Mouse (Mus musculus): ENCODE measurements around the gene Abca17. TPM values are rescaled to one million over a fixed set of nuclear protein-coding genes. Genes with fewer than 3 reads are reported as not detected.

The Abca17 gene
- polyA plus RNA-seq, 1 experiment from 2014 or later = not detected

GRCm38 (mm10) chr17:24236921-24237320 is 113.9 kb downstream of the Abca17 start:
- Histone ChIP-seq H3K36me3 (ENCODE audit: control insufficient read depth, insufficient read depth, low read length) (peaks cover 41% of the 10 kb centered on the region), H3K4me3 (ENCODE audit: low read length) (no peak overlapping the region), H3K27ac (ENCODE audit: low read length) (no peak overlapping the region), H3K9me3 (ENCODE audit: control insufficient read depth, low read length) (no peaks in the 10 kb centered on the region), H3K4me1 (ENCODE audit: control insufficient read depth, insufficient read depth, low read length) (no peaks in the 10 kb centered on the region), H3K9ac (ENCODE audit: low read depth, low read length) (no peak overlapping the region), H3K4me2 (ENCODE audit: low read depth, low read length) (no peak overlapping the region), H3K27me3 (replicated peaks; ENCODE audit: control insufficient read depth, insufficient read depth, low read length) (no peaks in the 10 kb centered on the region)
- WGBS = 92% methylated on average over 7 of the region's 7 CpGs
- ATAC-seq = no peak

- Histone ChIP-seq H3K4me1 (ENCODE audit: control insufficient read depth, insufficient read depth, low read length) (no peaks in the 10 kb centered on the region), H3K9me3 (ENCODE audit: control insufficient read depth, low read length) (no peaks in the 10 kb centered on the region), H3K27ac (ENCODE audit: low read length) (no peak overlapping the region), H3K36me3 (ENCODE audit: control insufficient read depth, insufficient read depth, low read length) (peaks cover 41% of the 10 kb centered on the region), H3K4me2 (ENCODE audit: low read depth, low read length) (no peak overlapping the region), H3K4me3 (ENCODE audit: low read length) (no peak overlapping the region), H3K9ac (ENCODE audit: low read depth, low read length) (no peak overlapping the region), H3K27me3 (replicated peaks; ENCODE audit: control insufficient read depth, insufficient read depth, low read length) (no peaks in the 10 kb centered on the region)
- no peak for ATAC-seq
- 100% methylated on average over 1 of the region's 1 CpGs for WGBS
These were observed 114.4 kb downstream of the Abca17 start for GRCm38 (mm10) chr17:24236479-24236878.

GRCm38 (mm10) chr17:24227941-24228340 is 122.9 kb downstream of the Abca17 start:
- Histone ChIP-seq H3K4me3 (ENCODE audit: low read length) (no peak overlapping the region), H3K4me2 (ENCODE audit: low read depth, low read length) (no peak overlapping the region), H3K4me1 (ENCODE audit: control insufficient read depth, insufficient read depth, low read length) (no peaks in the 10 kb centered on the region), H3K27ac (ENCODE audit: low read length) (no peak overlapping the region), H3K9ac (ENCODE audit: low read depth, low read length) (no peak overlapping the region), H3K27me3 (replicated peaks; ENCODE audit: control insufficient read depth, insufficient read depth, low read length) (no peaks in the 10 kb centered on the region), H3K36me3 (ENCODE audit: control insufficient read depth, insufficient read depth, low read length) (peaks cover 32% of the 10 kb centered on the region), H3K9me3 (ENCODE audit: control insufficient read depth, low read length) (no peaks in the 10 kb centered on the region)
- WGBS = 85% methylated on average over 7 of the region's 7 CpGs
- ATAC-seq = no peak

GRCm38 (mm10) chr17:24226721-24227120 is 124.1 kb downstream of the Abca17 start:
- Histone ChIP-seq H3K4me3 (ENCODE audit: low read length) (no peak overlapping the region), H3K9me3 (ENCODE audit: control insufficient read depth, low read length) (no peaks in the 10 kb centered on the region), H3K36me3 (ENCODE audit: control insufficient read depth, insufficient read depth, low read length) (peaks cover 31% of the 10 kb centered on the region), H3K27ac (ENCODE audit: low read length) (no peak overlapping the region), H3K27me3 (replicated peaks; ENCODE audit: control insufficient read depth, insufficient read depth, low read length) (no peaks in the 10 kb centered on the region), H3K4me1 (ENCODE audit: control insufficient read depth, insufficient read depth, low read length) (no peaks in the 10 kb centered on the region), H3K9ac (ENCODE audit: low read depth, low read length) (no peak overlapping the region), H3K4me2 (ENCODE audit: low read depth, low read length) (no peak overlapping the region)
- ATAC-seq = no peak
- WGBS = 92% methylated on average over 8 of the region's 8 CpGs

GRCm38 (mm10) chr17:24225851-24226250 is 125.0 kb downstream of the Abca17 start:
- WGBS = 89% methylated on average over 5 of the region's 5 CpGs
- Histone ChIP-seq H3K27me3 (replicated peaks; ENCODE audit: control insufficient read depth, insufficient read depth, low read length) (no peaks in the 10 kb centered on the region), H3K4me2 (ENCODE audit: low read depth, low read length) (no peak overlapping the region), H3K27ac (ENCODE audit: low read length) (no peak overlapping the region), H3K9me3 (ENCODE audit: control insufficient read depth, low read length) (no peaks in the 10 kb centered on the region), H3K36me3 (ENCODE audit: control insufficient read depth, insufficient read depth, low read length) (peaks cover 30% of the 10 kb centered on the region), H3K4me3 (ENCODE audit: low read length) (no peak overlapping the region), H3K4me1 (ENCODE audit: control insufficient read depth, insufficient read depth, low read length) (0 out of 2 replicates have a peak, but pooled peaks cover 2% of the 10 kb centered on the region), H3K9ac (ENCODE audit: low read depth, low read length) (no peak overlapping the region)
- peak; percentile 47; the same call in 1 of the 2 replicates for ATAC-seq

- 91% methylated on average over 10 of the region's 10 CpGs for WGBS
- Histone ChIP-seq H3K9me3 (ENCODE audit: control insufficient read depth, low read length) (no peaks in the 10 kb centered on the region), H3K4me1 (ENCODE audit: control insufficient read depth, insufficient read depth, low read length) (peaks cover 6% of the 10 kb centered on the region), H3K4me2 (ENCODE audit: low read depth, low read length) (no peak overlapping the region), H3K4me3 (ENCODE audit: low read length) (no peak overlapping the region), H3K27me3 (replicated peaks; ENCODE audit: control insufficient read depth, insufficient read depth, low read length) (no peaks in the 10 kb centered on the region), H3K9ac (ENCODE audit: low read depth, low read length) (no peak overlapping the region), H3K36me3 (ENCODE audit: control insufficient read depth, insufficient read depth, low read length) (peaks cover 30% of the 10 kb centered on the region), H3K27ac (ENCODE audit: low read length) (no peak overlapping the region)
- ATAC-seq = no peak
These were observed 126.1 kb downstream of the Abca17 start for GRCm38 (mm10) chr17:24224741-24225140.

GRCm38 (mm10) chr17:24223513-24223912 is 127.4 kb downstream of the Abca17 start:
- H3K9ac ChIP-seq (ENCODE audit: low read depth, low read length) = no peak overlapping the region
- no peak overlapping the region for H3K4me2 ChIP-seq (ENCODE audit: low read depth, low read length)
- no peak overlapping the region for H3K4me3 ChIP-seq (ENCODE audit: low read length)
- peaks cover 10% of the 10 kb centered on the region for H3K4me1 ChIP-seq (ENCODE audit: control insufficient read depth, insufficient read depth, low read length)
- no peak overlapping the region for H3K27ac ChIP-seq (ENCODE audit: low read length)
- H3K36me3 ChIP-seq (ENCODE audit: control insufficient read depth, insufficient read depth, low read length) = peaks cover 30% of the 10 kb centered on the region
- 88% methylated on average over 5 of the region's 5 CpGs for whole genome bisulfite sequencing
- no peaks in the 10 kb centered on the region for H3K9me3 ChIP-seq (ENCODE audit: control insufficient read depth, low read length)
- ATAC-seq = no peak
- H3K27me3 ChIP-seq (replicated peaks; ENCODE audit: control insufficient read depth, insufficient read depth, low read length) = no peaks in the 10 kb centered on the region

- Histone ChIP-seq H3K4me2 (ENCODE audit: low read depth, low read length) (no peak overlapping the region), H3K9me3 (ENCODE audit: control insufficient read depth, low read length) (no peaks in the 10 kb centered on the region), H3K27ac (ENCODE audit: low read length) (no peak overlapping the region), H3K27me3 (replicated peaks; ENCODE audit: control insufficient read depth, insufficient read depth, low read length) (no peaks in the 10 kb centered on the region), H3K9ac (ENCODE audit: low read depth, low read length) (no peak overlapping the region), H3K4me3 (ENCODE audit: low read length) (no peak overlapping the region), H3K4me1 (ENCODE audit: control insufficient read depth, insufficient read depth, low read length) (peaks cover 10% of the 10 kb centered on the region), H3K36me3 (ENCODE audit: control insufficient read depth, insufficient read depth, low read length) (peaks cover 26% of the 10 kb centered on the region)
- no peak for ATAC-seq
- 73% methylated on average over 6 of the region's 6 CpGs for WGBS
These were observed 128.2 kb downstream of the Abca17 start for GRCm38 (mm10) chr17:24222653-24223052.

GRCm38 (mm10) chr17:24220435-24221411 is 130.1 kb downstream of the Abca17 start, which contains the start of gene Tedc2:
Gene Tedc2 (minus strand): TSS chr17:24220851.
- H3K4me3 ChIP-seq (ENCODE audit: low read length) = peak within 1 kb of the TSS; percentile 86
- no peaks in the 10 kb centered on the region for H3K27me3 ChIP-seq (replicated peaks; ENCODE audit: control insufficient read depth, insufficient read depth, low read length)
- peak; percentile 95 for ATAC-seq
- peak within 1 kb of the TSS; percentile 89 for H3K4me2 ChIP-seq (ENCODE audit: low read depth, low read length)
- H3K9ac ChIP-seq (ENCODE audit: low read depth, low read length) = peak within 1 kb of the TSS; percentile 86
- peaks cover 10% of the 10 kb centered on the region for H3K4me1 ChIP-seq (ENCODE audit: control insufficient read depth, insufficient read depth, low read length)
- 3% methylated on average over 41 of the region's 41 CpGs for WGBS
- no peaks in the 10 kb centered on the region for H3K9me3 ChIP-seq (ENCODE audit: control insufficient read depth, low read length)
- peaks cover 17% of the 10 kb centered on the region for H3K36me3 ChIP-seq (ENCODE audit: control insufficient read depth, insufficient read depth, low read length)
- peak within 1 kb of the TSS; percentile 77 for H3K27ac ChIP-seq (ENCODE audit: low read length)

Measured in intestine, embryonic 16.5 days (tissue).